Mouse (Mus musculus): ENCODE results near the gene Omp.

DNA sequence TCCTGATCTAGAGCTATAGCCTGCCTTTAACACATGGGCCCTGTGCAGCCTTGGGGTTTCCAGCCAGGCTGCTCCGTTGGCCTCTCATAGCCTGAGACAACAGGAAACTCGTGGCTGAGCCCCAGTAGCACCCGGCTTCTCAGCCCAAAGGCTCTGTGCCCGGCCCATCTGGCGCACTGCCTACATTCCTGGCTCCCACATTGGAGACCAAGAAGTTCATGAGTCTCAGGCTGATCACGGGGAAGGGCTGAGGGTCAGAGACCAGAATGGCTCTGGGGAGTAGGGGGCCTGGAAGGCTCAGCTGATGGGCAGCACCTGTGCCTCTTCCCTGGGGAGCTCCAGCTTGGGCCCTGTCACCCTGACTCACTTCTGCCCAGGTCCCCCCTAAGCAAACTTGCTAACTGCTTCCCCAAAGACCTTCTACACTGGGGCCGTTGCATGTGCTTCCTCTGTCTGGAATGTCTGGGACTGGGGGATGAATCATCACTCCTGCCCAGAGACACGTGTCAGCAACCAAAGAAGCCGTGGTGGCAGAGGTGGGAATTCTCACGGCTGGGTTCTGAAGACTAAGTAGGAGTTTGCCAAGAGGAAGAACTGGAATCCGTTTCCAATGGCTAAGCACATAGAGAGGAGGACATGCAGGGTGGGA, 28.2 kb downstream of the Omp start:
- TF ChIP-seq CTCF (conservative IDR thresholded peaks at IDR 0.05; ENCODE audit: low read length) (no peak), POU5F1 (IDR thresholded peaks at IDR 0.05; ENCODE audit: borderline replicate concordance, low read length) (no peak), NANOG (IDR thresholded peaks at IDR 0.05; ENCODE audit: borderline replicate concordance, low read length) (no peak)
